Mouse (Mus musculus) erythroblast, embryonic 14.5 days (primary cell): ENCODE results near the gene Map2k7. TPM values are rescaled to one million over a fixed set of nuclear protein-coding genes. Genes with fewer than 3 reads are reported as not detected.

Experiments used
- H3K27me3 ChIP-seq: 2 replicates; pipeline ENCODE4 v1.6.1; 2012; ENCODE audit warnings: inconsistent platforms; ENCODE audit not compliant: control insufficient read depth
- H3K36me3 ChIP-seq: 2 replicates; pipeline ENCODE4 v1.6.1; 2012; ENCODE audit warnings: mild to moderate bottlenecking, inconsistent platforms; ENCODE audit not compliant: control insufficient read depth
- H3K4me1 ChIP-seq: 2 replicates; pipeline ENCODE4 v1.6.1; 2012; ENCODE audit warnings: inconsistent platforms; ENCODE audit not compliant: control insufficient read depth
- H3K4me3 ChIP-seq: replicated peaks from 2 replicates; pipeline ENCODE3; 2012; ENCODE audit warnings: moderate library complexity, mild to moderate bottlenecking, inconsistent platforms
- H3K9me3 ChIP-seq: 2 replicates; pipeline ENCODE4 v1.6.1; 2012; ENCODE audit warnings: low read length, inconsistent platforms, mixed read lengths; ENCODE audit not compliant: control insufficient read depth
- GATA1 ChIP-seq: IDR thresholded peaks from 2 replicates; pipeline ENCODE4 v1.6.1; 2012; ENCODE audit warnings: low read length, inconsistent platforms, mixed read lengths
- TAL1 ChIP-seq: IDR thresholded peaks from 3 replicates; pipeline ENCODE4 v1.6.1; 2012; ENCODE audit warnings: low read length, inconsistent platforms, mixed read lengths
- polyA plus RNA-seq: library from polyadenylated mRNA; stranded (reverse); fragments of >175 nt; gene quantifications from 2 replicates; pipeline ENCODE4 v1.2.3, GENCODE M21; 2012

The Map2k7 gene
- 9.1 and 9.9 TPM in 2 replicates for polyA plus RNA-seq

- Histone ChIP-seq H3K27me3 (no peaks in the 10 kb centered on the region), H3K4me1 (peaks cover 53% of the 10 kb centered on the region)
Measured at GRCm38 (mm10) chr8:4238434-4239192, at the start of gene Map2k7, which contains the start of gene Gm49320. Gene Map2k7, plus strand, starts transcription at chr8:4238740. Gene Gm49320, plus strand, starts transcription at chr8:4238865.

GRCm38 (mm10) chr8:4189031-4189722 is 49.4 kb upstream of the Map2k7 start:
- Histone ChIP-seq H3K4me1 (peaks cover 62% of the 10 kb centered on the region), H3K27me3 (no peaks in the 10 kb centered on the region; the same call in 1 of the 2 replicates), H3K36me3 (peaks cover 41% of the 10 kb centered on the region), H3K4me3 (peak overlapping the region; percentile 31), H3K9me3 (no peaks in the 10 kb centered on the region)
- TF ChIP-seq TAL1 (no peak), GATA1 (no peak)

More at GRCm38 (mm10) chr8:4238434-4239192, at the start of gene Map2k7, which contains the start of gene Gm49320:
- Histone ChIP-seq H3K9me3 (no peaks in the 10 kb centered on the region), H3K4me3 (peak within 1 kb of the TSS; percentile 77), H3K36me3 (peaks cover 37% of the 10 kb centered on the region)
- TF ChIP-seq TAL1 (no peak), GATA1 (no peak)

GRCm38 (mm10) chr8:4192305-4192704 is 46.2 kb upstream of the Map2k7 start:
- peaks cover 27% of the 10 kb centered on the region for H3K36me3 ChIP-seq
- peaks cover 56% of the 10 kb centered on the region for H3K4me1 ChIP-seq
- H3K27me3 ChIP-seq, result peaks cover 2% of the 10 kb centered on the region; the same call in 1 of the 2 replicates
- no peaks in the 10 kb centered on the region for H3K9me3 ChIP-seq
- no peak for TF ChIP-seq GATA1
- TF ChIP-seq TAL1, result no peak
- H3K4me3 ChIP-seq, result no peak overlapping the region

- TF ChIP-seq TAL1, result no peak
- TF ChIP-seq GATA1, result no peak
- Histone ChIP-seq H3K4me1 (peaks cover 49% of the 10 kb centered on the region), H3K4me3 (no peak overlapping the region), H3K9me3 (no peaks in the 10 kb centered on the region), H3K36me3 (peaks cover 20% of the 10 kb centered on the region), H3K27me3 (peaks cover 2% of the 10 kb centered on the region; the same call in 1 of the 2 replicates)
Measured at GRCm38 (mm10) chr8:4192807-4193587, 45.5 kb upstream of the Map2k7 start.

GRCm38 (mm10) chr8:4193588-4193894 is 45.0 kb upstream of the Map2k7 start:
- Histone ChIP-seq H3K9me3 (no peaks in the 10 kb centered on the region), H3K27me3 (peaks cover 2% of the 10 kb centered on the region; the same call in 1 of the 2 replicates), H3K4me1 (peaks cover 43% of the 10 kb centered on the region), H3K36me3 (peaks cover 15% of the 10 kb centered on the region), H3K4me3 (no peak overlapping the region)
- no peak for TF ChIP-seq TAL1
- TF ChIP-seq GATA1, result no peak

- peaks cover 27% of the 10 kb centered on the region for H3K27me3 ChIP-seq
- no peaks in the 10 kb centered on the region; the same call in 1 of the 2 replicates for H3K36me3 ChIP-seq
- H3K4me1 ChIP-seq, result peaks cover 11% of the 10 kb centered on the region
- TF ChIP-seq GATA1 (no peak), TAL1 (no peak)
- H3K4me3 ChIP-seq, result no peak overlapping the region
- H3K9me3 ChIP-seq, result no peaks in the 10 kb centered on the region
Measured at GRCm38 (mm10) chr8:4201321-4201720, 37.2 kb upstream of the Map2k7 start.

GRCm38 (mm10) chr8:4205246-4206123 is 33.1 kb upstream of the Map2k7 start:
- H3K4me1 ChIP-seq, result peaks cover 20% of the 10 kb centered on the region
- H3K27me3 ChIP-seq, result peaks cover 54% of the 10 kb centered on the region
- 0 out of 2 replicates have a peak, but pooled peaks cover 2% of the 10 kb centered on the region for H3K9me3 ChIP-seq
- H3K4me3 ChIP-seq, result peak overlapping the region; percentile 37
- no peaks in the 10 kb centered on the region; the same call in 1 of the 2 replicates for H3K36me3 ChIP-seq
- no peak for TF ChIP-seq TAL1
- TF ChIP-seq GATA1, result no peak
